Mouse (Mus musculus) kidney, adult 2 months (tissue): ENCODE data around the gene Man1a2.

Experiments used
- CTCF ChIP-seq: fragments of 200-500 bp; conservative IDR thresholded peaks from 2 replicates; pipeline ENCODE4 v1.5.1; 2011; ENCODE audit warnings: low read depth, mild to moderate bottlenecking, control low read depth, low read length, moderate library complexity, mixed read lengths; ENCODE audit not compliant: insufficient read depth, insufficient read length
- POLR2A ChIP-seq: fragments of 200-500 bp; IDR thresholded peaks from one replicate; pipeline ENCODE4 v1.6.1; 2011; ENCODE audit warnings: low read depth, low read length, control low read depth

GRCm38 (mm10) chr3:100554843-100555242 lies 130.5 kb downstream of the Man1a2 start:
- TF ChIP-seq CTCF (0 out of 2 replicates have a peak, but pooled peaks have one; percentile 21), POLR2A (no peak)
